Mouse (Mus musculus): ENCODE measurements around the gene Gm38392. TPM values are rescaled to one million over a fixed set of nuclear protein-coding genes. Genes with fewer than 3 reads are reported as not detected.
"Not testable (repeated sequence)": the region's sequence is repeated elsewhere in the genome, so short reads cannot be mapped to it uniquely, and the experiment has no call there.

Gene Gm38392
- polyA plus RNA-seq, 1 experiment from 2014 or later, result not detected

GRCm38 (mm10) chr3:88291970-88292369, 5.0 kb upstream of the Gm38392 start:
- Histone ChIP-seq H3K36me3 (ENCODE audit: inconsistent target) (no peaks in the 10 kb centered on the region), H3K79me2 (ENCODE audit: inconsistent target) (no peaks in the 10 kb centered on the region), H3K27ac (no peak overlapping the region), H3K4me3 (ENCODE audit: inconsistent target) (no peak overlapping the region)
- WGBS (ENCODE audit: missing documents), result 64% methylated on average over 4 of the region's 4 CpGs

GRCm38 (mm10) chr3:88288133-88288713, 1.2 kb upstream of the Gm38392 start:
- not testable (repeated sequence) for H3K4me3 ChIP-seq (ENCODE audit: inconsistent target); H3K79me2 ChIP-seq (ENCODE audit: inconsistent target); H3K27ac ChIP-seq; H3K36me3 ChIP-seq (ENCODE audit: inconsistent target)
- 96% methylated on average over 6 of the region's 10 CpGs for WGBS (ENCODE audit: missing documents)

DNA sequence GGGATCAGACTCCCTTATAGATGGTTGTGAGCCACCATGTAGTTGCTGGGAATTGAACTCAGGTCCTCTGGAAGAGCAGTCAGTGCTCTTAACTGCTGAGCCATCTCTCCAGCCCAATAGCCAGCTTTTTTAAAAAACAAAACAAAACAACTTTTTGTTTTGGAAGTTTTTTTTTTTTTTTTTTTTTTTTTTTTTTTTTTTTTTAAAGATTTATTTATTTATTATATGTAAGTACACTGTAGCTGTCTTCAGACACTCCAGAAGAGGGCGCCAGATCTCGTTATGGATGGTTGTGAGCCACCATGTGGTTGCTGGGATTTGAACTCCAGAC, 1.5 kb downstream of the Gm38392 start:
- no CpG with 5 or more reads among the region's 2 CpGs for WGBS (ENCODE audit: missing documents)
- H3K4me3 ChIP-seq (ENCODE audit: inconsistent target); H3K79me2 ChIP-seq (ENCODE audit: inconsistent target); H3K27ac ChIP-seq; H3K36me3 ChIP-seq (ENCODE audit: inconsistent target): not testable (repeated sequence)

DNA sequence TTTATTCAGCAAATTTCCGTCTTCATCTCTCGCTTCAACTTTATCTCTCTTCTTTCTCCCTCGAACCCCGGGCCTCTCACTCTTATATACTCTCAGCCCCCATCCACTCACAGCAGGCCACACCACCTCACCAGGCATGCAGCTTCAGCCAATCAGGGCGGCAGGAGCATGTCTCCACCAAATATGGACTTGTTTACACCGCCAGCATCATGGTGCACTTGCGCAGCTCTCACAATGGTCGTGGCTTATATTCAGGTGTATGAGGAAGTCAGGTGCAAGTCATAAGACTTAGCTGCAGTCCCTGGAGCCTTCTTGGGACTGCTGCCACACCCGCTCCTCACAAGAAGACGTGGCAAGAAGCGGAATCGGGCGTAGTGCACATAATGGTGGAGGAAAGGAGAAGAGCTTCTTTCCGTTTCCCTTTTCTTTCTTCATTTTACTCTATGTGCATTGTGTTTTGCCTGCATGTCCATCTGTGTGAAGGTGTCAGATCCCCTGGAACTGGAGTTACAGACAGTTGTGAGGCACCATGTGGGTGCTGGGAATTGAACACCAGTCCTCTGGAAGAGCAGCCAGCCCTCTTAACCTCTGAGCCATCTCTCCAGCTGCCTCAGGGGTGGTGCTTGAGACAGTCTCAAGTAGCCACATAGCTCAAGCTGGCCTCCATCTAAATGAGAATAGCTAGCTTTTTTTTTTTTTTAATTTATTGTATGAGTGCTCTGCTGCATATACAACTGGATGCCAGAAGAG, 2.0 kb downstream of the Gm38392 start:
- WGBS (ENCODE audit: missing documents), result 98% methylated on average over 12 of the region's 14 CpGs
- H3K79me2 ChIP-seq (ENCODE audit: inconsistent target); H3K27ac ChIP-seq; H3K36me3 ChIP-seq (ENCODE audit: inconsistent target); H3K4me3 ChIP-seq (ENCODE audit: inconsistent target): not testable (repeated sequence)

DNA sequence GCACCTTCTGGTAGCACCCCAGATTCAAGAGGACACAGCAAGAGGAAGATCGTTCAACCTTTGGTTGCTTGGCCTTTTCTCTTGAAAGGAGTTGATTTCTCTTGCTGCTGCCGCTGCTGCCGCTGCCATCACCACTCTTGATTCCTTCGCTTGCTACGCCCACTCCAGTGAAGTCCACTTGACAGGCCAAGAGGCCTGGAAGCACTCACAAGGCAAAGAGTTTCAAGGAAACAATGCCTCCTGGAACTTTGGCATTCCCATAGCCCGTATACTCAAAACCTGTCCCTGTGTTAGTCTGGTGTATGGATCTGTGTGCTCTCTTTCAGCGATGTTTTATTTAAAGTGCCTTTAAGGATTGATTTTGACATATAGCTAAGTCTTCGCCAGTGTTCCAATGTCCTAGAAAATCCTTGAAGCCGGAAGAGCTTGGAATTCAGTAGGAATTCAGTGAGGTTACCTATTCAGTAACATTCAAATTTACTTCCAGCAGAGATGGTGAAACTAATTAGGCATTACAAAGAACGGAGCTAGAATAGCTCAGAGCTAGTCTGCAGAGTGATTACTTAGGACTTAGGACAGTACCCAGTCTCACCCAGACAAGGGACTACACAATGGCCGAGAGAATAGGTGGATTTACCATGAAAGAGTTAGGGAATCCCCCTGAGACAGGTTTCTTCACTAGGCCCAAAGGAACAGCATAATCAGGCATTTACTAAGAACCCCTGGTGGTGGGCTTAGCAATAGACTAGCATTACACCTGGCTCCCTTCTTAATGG, 5.7 kb downstream of the Gm38392 start:
- not testable (repeated sequence) for H3K4me3 ChIP-seq (ENCODE audit: inconsistent target); H3K27ac ChIP-seq; H3K79me2 ChIP-seq (ENCODE audit: inconsistent target); H3K36me3 ChIP-seq (ENCODE audit: inconsistent target)
- 92% methylated on average over 10 of the region's 11 CpGs for WGBS (ENCODE audit: missing documents)

GRCm38 (mm10) chr3:88280035-88280434, 7.0 kb downstream of the Gm38392 start:
- Histone ChIP-seq H3K36me3 (ENCODE audit: inconsistent target) (no peaks in the 10 kb centered on the region), H3K4me3 (ENCODE audit: inconsistent target) (no peak overlapping the region), H3K79me2 (ENCODE audit: inconsistent target) (no peaks in the 10 kb centered on the region), H3K27ac (no peak overlapping the region)
- 92% methylated on average over 2 of the region's 2 CpGs for WGBS (ENCODE audit: missing documents)

DNA sequence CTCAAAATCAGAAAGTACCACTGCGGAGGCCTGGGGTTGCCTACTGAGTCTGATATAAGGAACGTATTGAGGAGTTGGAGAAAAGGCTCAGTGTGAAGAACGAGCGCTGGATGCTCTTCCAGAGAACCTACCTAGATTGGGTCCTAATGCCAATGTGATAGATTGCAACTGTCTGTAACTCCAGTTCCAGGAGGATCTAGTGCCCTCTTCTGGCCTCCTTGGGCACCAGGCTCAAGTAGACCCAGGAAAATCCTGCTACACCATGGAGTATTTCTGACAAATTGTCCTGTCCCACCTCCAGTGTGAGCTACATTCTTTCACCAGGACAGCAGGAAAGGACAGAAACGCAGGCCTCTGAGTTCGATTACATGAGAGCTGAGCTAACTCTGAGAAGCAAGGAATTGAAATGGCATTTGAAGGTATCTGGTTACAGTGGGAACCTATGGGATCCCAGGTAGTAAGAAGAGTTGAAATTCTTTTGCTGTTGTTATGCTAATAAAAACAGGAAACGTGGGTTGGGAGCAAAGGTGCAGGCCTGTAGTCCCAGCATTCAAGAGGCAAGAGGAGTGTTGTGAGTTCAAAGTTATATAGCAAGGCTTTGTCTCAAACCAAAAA, 10.4 kb downstream of the Gm38392 start:
- Histone ChIP-seq H3K27ac (no peak overlapping the region), H3K4me3 (ENCODE audit: inconsistent target) (no peak overlapping the region)

GRCm38 (mm10) chr3:88276121-88276520, 10.9 kb downstream of the Gm38392 start:
- 85% methylated on average over 2 of the region's 2 CpGs for WGBS (ENCODE audit: missing documents)
- no peak overlapping the region for H3K4me3 ChIP-seq (ENCODE audit: inconsistent target)
- no peak overlapping the region for H3K27ac ChIP-seq
- H3K79me2 ChIP-seq (ENCODE audit: inconsistent target), result no peaks in the 10 kb centered on the region
- no peaks in the 10 kb centered on the region for H3K36me3 ChIP-seq (ENCODE audit: inconsistent target)

More for the DNA sequence above, 10.4 kb downstream of the Gm38392 start:
- H3K79me2 ChIP-seq (ENCODE audit: inconsistent target), result no peaks in the 10 kb centered on the region
- no peaks in the 10 kb centered on the region for H3K36me3 ChIP-seq (ENCODE audit: inconsistent target)
- WGBS (ENCODE audit: missing documents), result 51% methylated on average over 7 of the region's 7 CpGs

DNA sequence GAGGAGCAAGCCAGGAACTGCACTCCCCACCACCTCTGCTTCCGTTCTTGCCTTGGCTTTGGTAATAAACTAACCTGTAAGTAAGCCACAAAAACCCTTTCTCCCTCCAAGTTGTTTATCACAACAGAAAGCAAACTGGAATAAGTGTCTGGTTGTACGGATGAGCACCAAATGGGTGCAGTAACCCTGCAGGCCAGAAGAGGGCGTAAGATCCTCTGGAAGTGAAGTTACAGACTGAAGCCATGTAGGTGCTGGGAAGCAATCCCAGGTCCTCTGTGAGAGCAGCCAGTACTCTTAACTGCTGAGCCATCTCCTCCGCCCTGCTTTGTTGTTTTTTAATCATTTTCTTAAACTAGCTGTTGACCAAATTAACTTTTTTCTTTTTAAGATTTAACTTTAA, 13.0 kb downstream of the Gm38392 start:
- Histone ChIP-seq H3K27ac (no peak overlapping the region), H3K4me3 (ENCODE audit: inconsistent target) (no peak overlapping the region), H3K36me3 (ENCODE audit: inconsistent target) (no peaks in the 10 kb centered on the region), H3K79me2 (ENCODE audit: inconsistent target) (no peaks in the 10 kb centered on the region)
- WGBS (ENCODE audit: missing documents), result 86% methylated on average over 4 of the region's 4 CpGs

GRCm38 (mm10) chr3:88271859-88272258, 15.2 kb downstream of the Gm38392 start:
- WGBS (ENCODE audit: missing documents), result 89% methylated on average over 3 of the region's 3 CpGs
- Histone ChIP-seq H3K27ac (no peak overlapping the region), H3K4me3 (ENCODE audit: inconsistent target) (no peak overlapping the region), H3K36me3 (ENCODE audit: inconsistent target) (no peaks in the 10 kb centered on the region), H3K79me2 (ENCODE audit: inconsistent target) (no peaks in the 10 kb centered on the region)

DNA sequence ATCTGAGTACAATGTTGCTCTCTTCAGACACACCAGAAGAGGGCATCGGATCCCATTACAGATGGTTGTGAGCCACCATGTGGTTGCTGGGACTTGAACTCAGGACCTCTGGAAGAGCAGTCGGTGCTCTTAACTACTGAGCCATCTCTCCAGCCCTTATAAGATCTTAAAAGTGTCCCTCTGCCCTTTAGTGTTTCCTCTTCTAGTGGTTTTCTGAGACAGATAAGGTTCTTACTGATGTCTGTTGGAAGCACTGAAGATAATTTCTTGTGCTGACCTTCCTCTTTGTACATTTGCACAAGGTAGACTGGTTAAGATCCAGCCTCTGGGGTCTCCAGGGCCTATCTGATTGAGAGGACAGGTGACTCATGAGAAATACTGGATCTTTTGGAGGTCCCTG, 15.7 kb downstream of the Gm38392 start:
- no CpG with 5 or more reads among the region's 2 CpGs for WGBS (ENCODE audit: missing documents)
- H3K79me2 ChIP-seq (ENCODE audit: inconsistent target); H3K27ac ChIP-seq; H3K4me3 ChIP-seq (ENCODE audit: inconsistent target); H3K36me3 ChIP-seq (ENCODE audit: inconsistent target): not testable (repeated sequence)

- H3K36me3 ChIP-seq (ENCODE audit: inconsistent target), result no peaks in the 10 kb centered on the region
- 92% methylated on average over 5 of the region's 5 CpGs for WGBS (ENCODE audit: missing documents)
- H3K4me3 ChIP-seq (ENCODE audit: inconsistent target), result no peak overlapping the region
- no peak overlapping the region for H3K27ac ChIP-seq
- no peaks in the 10 kb centered on the region for H3K79me2 ChIP-seq (ENCODE audit: inconsistent target)
Observed at GRCm38 (mm10) chr3:88268991-88269390, 18.0 kb downstream of the Gm38392 start.

- H3K4me3 ChIP-seq (ENCODE audit: inconsistent target); H3K36me3 ChIP-seq (ENCODE audit: inconsistent target); H3K27ac ChIP-seq; H3K79me2 ChIP-seq (ENCODE audit: inconsistent target): not testable (repeated sequence)
- 76% methylated on average over 6 of the region's 6 CpGs for WGBS (ENCODE audit: missing documents)
Observed at GRCm38 (mm10) chr3:88268014-88268413, 19.0 kb downstream of the Gm38392 start.

- H3K27ac ChIP-seq, result no peak overlapping the region
- H3K79me2 ChIP-seq (ENCODE audit: inconsistent target), result no peaks in the 10 kb centered on the region
- H3K4me3 ChIP-seq (ENCODE audit: inconsistent target), result no peak overlapping the region
- 83% methylated on average over 3 of the region's 3 CpGs for WGBS (ENCODE audit: missing documents)
- H3K36me3 ChIP-seq (ENCODE audit: inconsistent target), result no peaks in the 10 kb centered on the region
Observed at GRCm38 (mm10) chr3:88262346-88262745, 24.7 kb downstream of the Gm38392 start.

GRCm38 (mm10) chr3:88256382-88256781, 30.6 kb downstream of the Gm38392 start:
- Histone ChIP-seq H3K36me3 (ENCODE audit: inconsistent target) (no peaks in the 10 kb centered on the region), H3K4me3 (ENCODE audit: inconsistent target) (no peak overlapping the region), H3K79me2 (ENCODE audit: inconsistent target) (no peaks in the 10 kb centered on the region), H3K27ac (no peak overlapping the region)
- 73% methylated on average over 7 of the region's 7 CpGs for WGBS (ENCODE audit: missing documents)

Measured in macrophage (primary cell).